Mouse (Mus musculus): Measurements from ENCODE around the gene Ikbip.

Ikbip gene

DNA sequence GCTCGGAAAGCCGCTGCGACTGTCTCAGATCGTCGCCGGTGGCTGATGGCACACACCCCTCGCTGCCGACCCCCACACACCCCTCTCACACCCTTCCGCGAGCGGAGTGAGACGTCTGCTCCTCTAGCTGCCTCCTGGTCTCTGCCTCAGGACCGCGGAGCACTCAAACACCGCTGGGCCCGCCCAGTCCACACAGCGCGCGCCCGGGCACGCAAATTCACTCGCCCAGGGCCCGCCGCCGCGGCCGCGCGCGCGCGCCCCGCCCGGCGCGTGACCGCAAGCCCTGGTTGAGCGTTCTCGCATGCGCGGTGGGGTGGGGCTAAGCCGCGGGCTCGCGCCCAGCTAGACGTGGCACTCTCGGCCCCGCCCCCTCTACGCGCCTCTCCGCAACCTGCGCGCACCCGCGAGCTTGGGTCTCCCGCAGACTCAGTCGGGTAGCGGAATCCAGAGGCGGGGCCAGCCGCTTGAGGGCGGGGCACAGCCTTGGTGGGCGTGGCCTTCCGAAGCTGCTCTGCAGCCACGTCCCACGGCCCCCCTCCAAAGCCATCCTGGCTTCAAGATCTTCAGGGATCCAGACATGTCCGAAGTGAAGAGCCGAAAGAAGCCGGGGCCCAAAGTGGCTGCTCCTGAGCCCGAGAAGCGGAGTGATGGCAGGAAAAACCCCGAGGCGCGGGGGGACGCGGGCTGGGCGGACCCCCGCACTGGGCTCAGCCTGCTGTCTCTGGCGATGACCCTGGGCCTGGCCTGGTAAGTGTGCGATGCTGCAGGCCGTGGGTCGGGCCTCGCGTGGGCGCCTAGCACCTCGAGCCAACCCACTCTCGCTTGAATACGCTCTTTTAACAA, at the start of gene Ikbip, which contains the start of gene Apaf1:
Gene Ikbip, plus strand, starts transcription at position 391 of the 843 bp plus-strand sequence.
Gene Apaf1, minus strand, starts transcription at position 221 of the 843 bp plus-strand sequence.
- DNase-seq: peak; percentile 100

- DNase-seq: peak; percentile 73
Measured at GRCm38 (mm10) chr10:91033942-91034341, 48.8 kb upstream of the Ikbip start.

- DNase-seq: no peak
Measured at GRCm38 (mm10) chr10:91049696-91050095, 33.0 kb upstream of the Ikbip start.

- DNase-seq: no peak
Measured at GRCm38 (mm10) chr10:91051156-91051555, 31.6 kb upstream of the Ikbip start.

DNA sequence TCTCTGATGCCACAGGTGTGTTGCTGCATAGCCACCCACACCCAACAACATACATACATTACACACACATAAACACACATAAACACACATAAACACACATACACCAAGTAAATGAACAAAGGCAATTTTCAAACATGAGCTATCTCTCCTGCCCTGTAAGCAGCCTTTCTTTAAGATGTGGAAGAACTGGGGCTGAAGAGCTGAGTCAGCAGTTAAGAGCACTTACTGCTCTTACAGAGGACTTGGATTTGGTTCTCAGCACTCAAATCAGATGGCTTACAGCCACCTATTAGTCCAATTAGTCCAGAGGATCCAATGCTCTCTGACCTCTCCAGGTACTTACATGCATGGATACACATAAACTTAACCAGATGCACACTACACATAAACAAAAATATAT, 30.0 kb upstream of the Ikbip start:
- DNase-seq: no peak

DNA sequence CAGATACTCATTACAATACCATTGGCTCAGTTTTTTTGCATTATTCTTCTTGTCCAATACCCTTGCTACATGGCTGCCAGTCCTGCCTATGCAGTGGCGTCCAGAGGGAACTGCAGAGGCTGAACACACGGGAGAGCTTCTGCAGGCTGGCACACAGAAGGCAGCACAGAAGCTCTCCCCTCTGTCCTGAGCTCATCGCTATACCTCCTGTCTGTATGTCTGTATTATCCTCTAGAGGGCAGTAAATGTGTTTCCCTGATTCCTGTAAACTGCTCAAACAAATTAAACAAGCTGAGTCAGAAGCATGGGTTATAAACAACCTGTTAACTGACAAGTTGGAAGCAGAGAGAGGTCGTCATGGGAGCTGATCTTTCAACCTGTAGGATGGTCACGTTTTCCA, 22.0 kb upstream of the Ikbip start:
- DNase-seq: no peak

- no peak for DNase-seq
Measured at GRCm38 (mm10) chr10:91062355-91062754, 20.4 kb upstream of the Ikbip start.

GRCm38 (mm10) chr10:91071768-91072167, 11.0 kb upstream of the Ikbip start:
- DNase-seq: no peak

GRCm38 (mm10) chr10:91073345-91073744, 9.4 kb upstream of the Ikbip start:
- no peak for DNase-seq

GRCm38 (mm10) chr10:91076667-91077066, 6.1 kb upstream of the Ikbip start:
- DNase-seq: no peak

DNA sequence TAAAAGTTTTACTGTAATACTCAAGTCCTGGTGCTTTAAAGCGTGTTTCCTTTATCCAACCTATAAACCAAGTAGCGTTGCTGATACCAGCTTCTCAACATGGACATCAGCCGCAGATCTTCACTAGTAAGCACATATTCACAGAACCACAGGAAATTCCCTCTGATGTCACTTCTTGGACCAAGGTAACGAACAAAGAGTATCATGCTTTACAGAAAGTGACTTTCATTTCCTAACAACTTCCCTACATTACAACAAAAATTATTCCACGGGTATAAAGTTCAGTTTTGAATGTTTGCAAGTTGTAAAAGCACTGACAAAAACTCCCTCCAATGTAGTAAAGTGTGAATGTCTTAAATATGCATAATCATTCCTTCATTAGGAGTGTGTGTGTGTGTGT, 2.2 kb upstream of the Ikbip start:
- DNase-seq: no peak

DNA sequence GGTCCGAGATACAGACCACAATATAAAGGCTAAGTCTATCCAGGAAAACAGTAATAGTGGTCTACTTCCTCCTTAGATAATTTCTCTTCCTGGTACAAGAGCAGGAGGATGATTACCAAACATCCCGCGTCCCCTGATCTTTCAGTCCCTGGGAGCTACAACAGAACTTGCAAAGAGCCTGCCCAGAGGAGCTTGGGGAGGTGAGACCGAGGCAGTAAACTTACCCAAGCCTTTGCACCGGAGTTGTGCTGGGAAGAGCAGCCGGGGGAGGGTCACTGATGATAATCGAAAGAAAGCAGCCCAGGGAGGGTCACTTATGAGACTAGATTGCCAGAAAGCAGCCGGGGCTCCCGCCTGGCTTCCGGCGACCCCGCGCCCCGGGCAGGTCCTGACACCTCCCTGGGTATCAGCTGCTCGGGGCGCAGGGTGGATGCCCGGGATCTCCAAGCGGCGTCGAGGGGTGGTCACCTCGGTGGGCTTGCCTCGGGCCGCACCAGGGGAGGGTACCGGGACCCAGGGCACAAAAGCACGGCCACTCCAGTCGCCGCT, 707 bp upstream of the Ikbip start:
- no peak for DNase-seq

- no peak for DNase-seq
Measured at GRCm38 (mm10) chr10:91083393-91083927, 720 bp downstream of the Ikbip start.

DNA sequence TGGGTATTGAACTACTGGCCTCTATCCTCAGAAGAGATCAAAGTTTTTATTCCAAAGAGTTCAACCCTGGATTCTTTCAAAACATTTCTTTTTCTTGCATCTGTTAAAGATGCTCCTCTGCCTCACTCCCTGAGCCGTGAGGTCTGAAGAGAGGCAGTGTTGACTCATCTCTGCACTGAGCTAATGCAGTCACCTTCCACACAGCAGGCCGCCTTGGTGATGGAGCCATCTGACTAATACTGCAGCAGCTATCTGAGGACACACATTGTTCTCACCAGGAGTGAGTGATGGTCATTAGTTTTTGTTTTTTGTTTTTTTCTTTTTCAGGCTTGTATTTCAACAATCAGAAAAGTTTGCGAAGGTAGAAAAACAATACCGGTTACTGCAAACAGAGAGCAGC, 10.1 kb downstream of the Ikbip start:
- DNase-seq: no peak

DNA sequence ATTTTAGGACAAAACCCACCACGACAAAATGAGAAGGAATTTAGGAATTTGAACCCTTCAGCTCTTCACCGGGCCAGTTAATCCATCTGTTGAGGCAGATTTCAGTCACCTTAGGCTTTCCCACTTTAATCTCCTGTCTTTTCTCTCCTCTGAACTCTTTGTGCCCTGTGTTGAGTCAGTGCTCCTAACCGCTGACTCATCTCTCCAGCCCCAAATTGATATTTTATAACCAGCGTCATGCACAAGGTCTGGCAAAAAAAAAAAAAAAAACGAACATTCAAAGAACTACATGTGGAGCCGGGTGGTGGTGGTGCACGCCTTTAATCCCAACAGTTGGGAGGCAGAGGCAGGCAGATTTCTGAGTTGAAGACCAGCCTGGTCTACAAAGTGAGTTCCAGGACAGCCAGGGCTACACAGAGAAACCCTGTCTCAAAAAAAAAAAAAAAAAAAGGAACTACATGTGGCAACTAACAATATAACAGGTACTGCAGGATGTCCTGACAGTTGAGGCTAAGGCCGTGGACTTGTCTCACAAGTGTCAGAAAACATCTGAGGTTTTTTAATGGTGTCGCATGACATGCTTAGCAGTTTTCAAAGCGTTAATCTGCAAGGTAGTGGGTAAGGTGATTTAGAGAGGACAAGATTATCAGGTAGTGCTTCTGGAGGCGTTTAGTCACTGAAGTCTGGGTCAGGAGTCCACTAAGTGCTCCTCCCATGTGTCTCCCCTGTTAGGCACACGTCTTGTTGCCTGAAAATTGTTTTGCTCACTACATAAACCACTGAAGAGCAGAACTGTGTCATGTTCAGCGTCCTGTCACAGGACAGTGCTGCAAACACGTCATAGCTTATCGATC, 11.7 kb downstream of the Ikbip start:
- DNase-seq: no peak

GRCm38 (mm10) chr10:91098056-91098455, 15.3 kb downstream of the Ikbip start:
- no peak for DNase-seq

GRCm38 (mm10) chr10:91100101-91100500, 17.4 kb downstream of the Ikbip start:
- DNase-seq: no peak

- no peak for DNase-seq
Measured at GRCm38 (mm10) chr10:91101936-91102335, 19.2 kb downstream of the Ikbip start.

DNA sequence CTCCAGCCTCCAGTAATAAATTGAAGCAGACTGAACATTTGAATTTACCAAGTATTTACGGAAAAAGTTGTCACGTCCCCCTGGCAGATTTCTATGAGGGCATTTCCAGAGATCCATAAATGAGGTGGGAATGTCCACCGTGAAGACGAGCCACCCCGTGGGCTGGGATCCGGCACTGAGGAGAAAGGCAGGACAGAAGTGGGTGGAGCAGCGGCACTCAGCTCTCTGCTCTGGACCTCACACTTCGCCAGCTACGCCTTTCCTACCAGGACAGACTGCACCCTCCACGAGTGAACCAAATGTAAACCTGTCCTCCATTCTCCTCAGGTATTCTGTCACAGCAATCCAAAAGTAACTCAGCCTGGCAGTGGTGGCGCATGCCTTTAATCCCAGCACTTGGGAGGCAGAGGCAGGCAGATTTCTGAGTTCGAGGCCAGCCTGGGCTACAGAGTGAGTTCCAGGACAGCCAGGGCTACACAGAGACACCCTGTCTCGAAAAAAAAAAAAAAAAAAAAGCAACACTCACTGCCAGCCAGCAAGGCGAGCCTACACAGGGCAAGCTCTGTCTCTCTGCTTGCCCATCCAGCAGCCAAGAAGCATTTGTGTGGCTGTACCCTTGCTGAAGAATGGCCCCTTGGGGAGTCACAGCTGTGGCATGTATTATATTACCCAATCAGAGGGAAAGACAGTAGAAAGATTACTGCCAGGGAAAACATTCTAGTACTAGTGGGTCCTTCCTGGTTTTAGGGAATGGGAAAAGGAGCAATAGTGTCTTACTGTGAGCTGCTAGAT, 20.3 kb downstream of the Ikbip start:
- DNase-seq: no peak

- DNase-seq: no peak
Measured at GRCm38 (mm10) chr10:91105981-91106380, 23.2 kb downstream of the Ikbip start.

- no peak for DNase-seq
Measured at GRCm38 (mm10) chr10:91109841-91110240, 27.1 kb downstream of the Ikbip start.

GRCm38 (mm10) chr10:91116958-91117357, 34.2 kb downstream of the Ikbip start:
- no peak for DNase-seq

Data from right cerebral cortex, postnatal 25 days (tissue).